Mouse (Mus musculus): ENCODE measurements around the gene Tmem119. TPM values are rescaled to one million over a fixed set of nuclear protein-coding genes. Genes with fewer than 3 reads are reported as not detected.

Tmem119 gene
- polyA plus RNA-seq (2012; rRNA removed; ENCODE audit: low replicate concordance) = 19.5 and 149 TPM in 2 replicates

DNA sequence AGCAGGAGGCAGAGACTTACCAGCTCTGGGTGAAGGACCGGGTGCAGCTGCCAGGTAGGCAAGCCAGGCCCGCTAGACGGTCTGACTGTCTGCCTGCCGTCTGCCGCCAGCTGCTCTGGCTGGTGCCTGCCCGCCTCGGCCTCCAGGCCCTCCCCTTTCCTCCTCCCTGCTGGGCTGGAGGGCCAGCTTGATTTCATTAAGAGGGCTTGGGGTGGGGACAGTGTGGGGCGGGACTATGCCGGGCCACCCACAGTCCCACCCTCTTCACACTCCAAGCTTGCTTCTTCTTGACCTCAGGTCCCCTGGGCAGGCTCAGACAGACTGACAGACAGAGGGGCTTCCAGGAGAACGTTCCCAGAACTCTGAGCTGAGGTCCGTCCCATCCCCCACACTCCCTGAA, at the start of gene Tmem119:
Gene Tmem119, minus strand, starts transcription at position 237 of the 400 bp plus-strand sequence.

DNA sequence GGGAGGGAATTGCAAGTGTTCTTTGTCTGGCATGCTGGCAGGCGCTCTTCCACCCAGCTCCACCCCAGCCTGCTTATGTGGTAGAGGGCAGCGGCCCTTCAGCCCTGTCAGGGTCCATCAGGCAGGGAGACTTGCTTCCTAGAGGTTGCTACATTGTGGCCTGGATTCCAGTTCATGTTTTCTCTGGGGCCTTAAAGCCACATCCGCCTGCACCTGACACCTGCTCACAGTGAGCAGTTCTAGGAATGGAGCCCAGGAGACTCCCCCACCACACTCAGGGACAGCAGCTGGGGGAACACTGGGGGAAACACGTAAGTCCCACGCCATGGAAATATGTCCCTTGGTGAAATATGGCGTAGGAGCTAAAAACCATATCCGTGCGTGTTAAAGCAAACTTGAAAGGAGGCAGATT, 32.2 kb upstream of the Tmem119 start, which contains the start of gene Selplg:
Gene Selplg, minus strand, starts transcription at position 155 of the 412 bp plus-strand sequence.

DNA sequence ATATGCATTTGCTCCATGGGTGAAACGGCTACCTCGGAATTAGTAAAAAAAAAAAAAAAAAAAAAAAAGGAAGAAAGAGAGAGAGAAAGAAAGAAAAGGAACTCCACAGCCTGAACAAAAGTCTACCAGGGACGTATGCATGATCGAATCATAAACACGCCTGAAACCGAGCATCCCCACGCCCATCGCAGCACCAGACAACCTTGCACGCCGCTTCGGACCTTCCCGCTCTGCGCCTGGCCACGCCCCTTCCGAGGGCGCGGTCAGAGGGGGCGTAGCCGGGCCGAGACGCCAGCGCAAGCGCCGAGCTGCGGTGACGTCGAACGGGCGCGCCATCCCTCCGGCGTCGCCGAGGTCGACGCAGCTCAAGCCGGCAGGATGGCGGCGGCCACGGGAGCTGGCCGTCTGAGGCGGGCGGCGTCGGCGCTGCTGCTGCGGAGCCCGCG, 27.8 kb downstream of the Tmem119 start, which contains the start of the genes Sart3 and Iscu:
Gene Sart3, minus strand, starts transcription at position 61 of the 446 bp plus-strand sequence.
Gene Iscu, plus strand, starts transcription at position 299 of the 446 bp plus-strand sequence.

Other genes starting within 250 kb of the Tmem119 start
- 123 and 313 TPM in 2 replicates for gene Cmklr1, start 150.1 kb downstream of the Tmem119 start, polyA plus RNA-seq (2012; rRNA removed; ENCODE audit: low replicate concordance)
- not detected in 2 replicates for gene 1700069L16Rik, start 75.7 kb downstream of the Tmem119 start, polyA plus RNA-seq (2012; rRNA removed; ENCODE audit: low replicate concordance)
- 7.4 and 9.3 TPM in 2 replicates for gene Ficd, start 64.7 kb downstream of the Tmem119 start, polyA plus RNA-seq (2012; rRNA removed; ENCODE audit: low replicate concordance)
- gene Sart3, start 28.0 kb downstream of the Tmem119 start, polyA plus RNA-seq (2012; rRNA removed; ENCODE audit: low replicate concordance) = 11.8 and 34.5 TPM in 2 replicates
- 158 and 284 TPM in 2 replicates for gene Iscu, start 27.8 kb downstream of the Tmem119 start, polyA plus RNA-seq (2012; rRNA removed; ENCODE audit: low replicate concordance)
- 31.6 and 49.3 TPM in 2 replicates for gene Selplg, start 32.1 kb upstream of the Tmem119 start, polyA plus RNA-seq (2012; rRNA removed; ENCODE audit: low replicate concordance)
- 85.5 and 112 TPM in 2 replicates for gene Coro1c, start 108.2 kb upstream of the Tmem119 start, polyA plus RNA-seq (2012; rRNA removed; ENCODE audit: low replicate concordance)
- gene Ssh1, start 193.4 kb upstream of the Tmem119 start, polyA plus RNA-seq (2012; rRNA removed; ENCODE audit: low replicate concordance) = 13.9 and 23.9 TPM in 2 replicates
- gene Dao, start 203.2 kb upstream of the Tmem119 start, polyA plus RNA-seq (2012; rRNA removed; ENCODE audit: low replicate concordance) = 0.30 TPM in 1 of 2 replicates, not detected in the other

Measured in subcutaneous adipose tissue, adult 2 months (tissue).